Mouse (Mus musculus) spleen, postnatal 36 days (tissue): Measurements from ENCODE around the gene Ganc.

Experiments used
- DNase-seq, 2 experiments: peaks; one replicate each; pipeline ENCODE4 v3.0.0; 2022; ENCODE audit warnings: low spot score in 2 of 2, mixed read lengths in 1 of 2

Ganc gene

DNA sequence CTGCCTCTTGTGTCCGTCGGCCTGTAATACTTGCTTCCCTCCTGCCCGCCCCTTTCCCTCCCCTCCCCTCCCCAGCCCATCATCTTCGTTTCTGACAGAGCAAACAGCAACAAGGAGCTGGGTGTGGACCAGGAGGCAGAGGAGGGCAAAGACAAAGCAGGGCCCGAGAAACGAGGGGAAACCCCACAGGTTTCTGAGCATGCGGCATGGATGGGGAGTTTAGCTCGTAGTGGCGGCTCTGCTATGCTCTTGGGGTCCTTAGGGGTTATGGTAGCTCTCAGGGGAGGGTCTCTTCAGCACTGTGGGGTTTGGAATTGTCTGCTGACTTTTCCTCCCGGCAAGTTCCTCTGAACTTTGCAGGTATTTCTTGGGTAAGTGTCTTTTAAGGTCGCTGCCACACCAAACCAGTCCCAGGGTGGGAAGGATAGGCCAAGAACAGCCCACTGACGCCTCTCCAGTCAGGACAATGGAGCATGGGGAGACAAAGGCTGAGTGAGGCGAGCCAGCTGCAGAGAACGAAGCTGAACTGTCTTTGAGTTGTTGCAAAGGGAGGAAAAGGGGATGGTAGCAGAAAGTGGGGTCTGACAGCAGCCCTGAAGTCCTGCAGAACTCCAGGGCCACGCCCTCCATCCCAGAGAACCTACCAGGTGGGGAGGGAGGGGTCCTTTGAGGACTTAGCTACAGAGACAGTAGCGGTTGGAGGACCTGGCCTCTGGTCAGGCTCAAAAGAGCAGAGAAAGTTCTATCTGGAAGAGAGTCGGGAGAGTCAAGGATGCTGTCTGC, 97.6 kb downstream of the Ganc start:
- DNase-seq: no peak

DNA sequence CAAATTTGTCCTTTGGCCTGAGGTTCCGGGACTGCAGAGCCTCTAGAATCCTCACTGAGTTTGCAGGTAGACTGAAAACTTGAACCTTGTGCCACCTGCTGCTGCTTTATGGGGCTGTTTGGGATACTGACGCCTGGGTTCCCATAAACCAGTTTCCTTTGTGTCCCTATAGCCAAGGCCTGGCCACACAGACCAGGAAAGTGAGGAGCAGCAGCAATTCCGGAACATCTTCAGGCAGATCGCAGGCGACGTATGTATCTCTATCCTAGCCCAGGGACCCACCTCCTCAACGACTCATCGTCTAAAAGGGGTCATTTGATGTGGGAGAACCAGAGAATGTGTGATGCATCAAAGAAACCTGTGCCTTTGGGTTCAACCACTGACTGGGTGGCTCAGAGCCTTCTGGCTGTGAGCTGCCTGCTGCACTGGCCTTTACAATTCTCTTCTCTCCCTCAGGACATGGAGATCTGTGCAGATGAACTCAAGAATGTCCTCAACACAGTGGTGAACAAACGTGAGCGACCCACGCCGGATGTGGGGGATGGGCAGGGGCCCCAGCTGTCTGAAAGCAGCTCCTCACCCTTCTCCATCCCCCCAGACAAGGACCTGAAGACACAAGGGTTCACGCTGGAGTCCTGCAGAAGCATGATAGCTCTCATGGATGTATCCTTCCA, 98.4 kb downstream of the Ganc start:
- DNase-seq: peak in 1 of 2 experiments; percentile 9

DNA sequence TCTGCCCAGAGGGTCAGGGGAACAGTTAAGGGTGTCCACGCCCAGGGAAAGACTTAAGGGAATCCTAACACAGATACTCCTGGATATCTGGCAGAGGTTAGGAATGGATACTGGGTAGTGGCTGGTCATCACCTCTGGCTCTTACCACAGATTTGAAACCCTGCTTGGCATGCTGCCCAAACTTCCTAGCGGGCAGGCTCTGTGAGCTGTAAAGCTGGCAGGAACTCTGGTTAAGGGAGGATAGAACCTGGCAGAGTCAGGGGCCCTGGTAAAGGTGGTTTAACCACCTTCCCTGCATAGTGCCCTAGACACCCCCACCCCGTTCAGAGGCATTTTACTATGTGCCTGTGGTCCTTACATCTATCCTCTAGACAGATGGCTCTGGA, 98.9 kb downstream of the Ganc start:
- DNase-seq: no peak

DNA sequence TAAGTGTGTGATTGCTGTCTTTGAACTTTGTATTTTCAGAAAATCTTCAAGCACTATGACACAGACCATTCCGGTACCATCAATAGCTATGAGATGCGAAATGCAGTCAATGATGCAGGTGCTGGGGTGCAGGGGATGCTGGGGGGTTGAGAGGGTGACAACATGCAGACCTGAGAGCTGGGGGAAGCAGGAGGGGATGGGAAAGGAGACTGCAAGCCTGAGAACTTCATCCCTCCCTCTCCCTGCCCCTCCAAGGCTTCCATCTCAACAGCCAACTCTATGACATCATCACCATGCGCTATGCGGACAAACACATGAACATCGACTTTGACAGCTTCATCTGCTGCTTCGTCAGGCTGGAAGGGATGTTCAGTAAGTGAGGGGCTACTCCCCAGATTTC, 99.4 kb downstream of the Ganc start:
- DNase-seq: no peak

DNA sequence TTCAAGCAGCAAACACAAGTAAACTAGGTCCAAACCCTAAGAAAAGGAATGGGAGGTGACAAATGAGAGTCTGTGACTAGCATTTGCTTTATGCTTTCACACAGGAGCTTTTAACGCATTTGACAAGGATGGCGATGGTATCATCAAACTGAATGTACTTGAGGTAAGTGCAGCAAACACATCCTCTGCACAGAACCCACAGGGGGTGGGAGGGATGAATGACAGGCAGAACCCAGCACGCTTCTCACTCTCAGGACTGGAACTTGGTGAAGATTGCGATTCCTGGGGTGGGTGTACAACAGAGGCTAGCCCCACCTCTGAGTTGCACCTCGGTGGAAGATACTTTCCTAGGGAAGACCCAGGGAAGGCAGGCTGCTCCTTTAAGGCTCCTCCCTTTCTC, 100.3 kb downstream of the Ganc start:
- DNase-seq: no peak
